Mouse (Mus musculus): ENCODE data around the gene Trappc4. TPM values are rescaled to one million over a fixed set of nuclear protein-coding genes. Genes with fewer than 3 reads are reported as not detected.
"Not testable (repeated sequence)": the region's sequence is repeated elsewhere in the genome, so short reads cannot be mapped to it uniquely, and the experiment has no call there.

The Trappc4 gene
- polyA plus RNA-seq, 1 experiment from 2014 or later, result 133 TPM

DNA sequence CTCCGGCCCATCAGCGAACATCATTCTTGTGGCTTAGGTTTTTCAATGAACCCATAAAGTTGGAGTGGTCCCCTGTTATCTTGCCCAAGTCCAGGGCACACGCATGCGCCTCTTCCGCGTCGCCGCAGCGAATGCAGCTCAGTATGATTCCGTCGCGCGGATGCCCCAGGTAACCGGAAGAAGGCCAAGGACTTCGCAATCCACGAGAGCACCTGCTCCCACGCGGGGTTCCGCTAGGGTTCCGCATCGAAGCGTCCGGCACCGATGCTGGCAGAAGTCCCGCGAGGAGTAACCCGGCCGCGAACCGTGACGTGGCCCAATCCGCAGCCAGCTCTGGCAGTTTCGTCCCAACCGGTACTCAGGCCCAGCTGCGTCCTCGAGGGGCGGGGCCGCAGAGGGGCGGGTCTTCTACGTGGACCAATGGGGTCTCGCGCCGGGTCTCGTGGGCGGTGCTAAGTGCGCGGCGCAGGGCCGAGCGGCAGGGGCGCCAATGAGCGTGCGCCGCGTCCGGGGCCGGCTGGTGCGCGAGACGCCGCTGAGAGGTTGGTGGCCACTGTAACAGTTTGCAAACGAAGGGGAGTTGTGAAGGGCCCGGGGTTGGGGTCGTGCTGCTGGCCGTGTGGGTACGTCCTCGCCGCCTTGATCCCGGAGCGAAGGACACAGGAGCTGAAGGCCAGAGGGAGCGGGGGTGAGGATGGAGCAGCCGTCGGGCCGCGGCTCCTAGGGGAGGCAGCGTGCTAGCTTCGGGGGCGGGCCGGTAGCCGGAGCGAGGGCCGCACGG lies 28.2 kb downstream of the Trappc4 start, which contains the start of gene Hyou1:
TSS of gene Hyou1 (plus strand) at position 437 of the 781 bp plus-strand sequence.
- Histone ChIP-seq H3K27ac (replicated peaks; ENCODE audit: low read depth, low read length) (peak within 1 kb of the TSS; percentile 88), H3K4me3 (ENCODE audit: low read depth, low read length) (peak within 1 kb of the TSS; percentile 95), H3K4me2 (ENCODE audit: low read depth, low read length) (peak within 1 kb of the TSS; percentile 96), H3K9me3 (ENCODE audit: control insufficient read depth, low read length) (no peaks in the 10 kb centered on the region), H3K36me3 (ENCODE audit: control insufficient read depth, insufficient read depth, low read length) (peaks cover 38% of the 10 kb centered on the region), H3K27me3 (replicated peaks; ENCODE audit: control insufficient read depth, insufficient read depth, low read length) (no peaks in the 10 kb centered on the region), H3K9ac (ENCODE audit: low read depth, low read length) (peak within 1 kb of the TSS; percentile 97), H3K4me1 (ENCODE audit: control insufficient read depth, insufficient read depth, low read length) (peaks cover 13% of the 10 kb centered on the region)
- ATAC-seq (ENCODE audit: low read depth) (peak; percentile 98), DNase-seq (ENCODE audit: low spot score) (peak; percentile 98)
- WGBS, result under 1% methylated on average over 69 of the region's 83 CpGs

GRCm38 (mm10) chr9:44378153-44378730 lies 29.2 kb downstream of the Trappc4 start:
- Histone ChIP-seq H3K9ac (ENCODE audit: low read depth, low read length) (peak overlapping the region; percentile 97), H3K27me3 (replicated peaks; ENCODE audit: control insufficient read depth, insufficient read depth, low read length) (no peaks in the 10 kb centered on the region), H3K4me2 (ENCODE audit: low read depth, low read length) (peak overlapping the region; percentile 66), H3K4me1 (ENCODE audit: control insufficient read depth, insufficient read depth, low read length) (peaks cover 13% of the 10 kb centered on the region), H3K9me3 (ENCODE audit: control insufficient read depth, low read length) (no peaks in the 10 kb centered on the region), H3K27ac (replicated peaks; ENCODE audit: low read depth, low read length) (no peak overlapping the region; the same call in 1 of the 2 replicates), H3K36me3 (ENCODE audit: control insufficient read depth, insufficient read depth, low read length) (peaks cover 28% of the 10 kb centered on the region), H3K4me3 (ENCODE audit: low read depth, low read length) (peak overlapping the region; percentile 95)
- no peak for DNase-seq (ENCODE audit: low spot score)
- no peak for ATAC-seq (ENCODE audit: low read depth)
- WGBS, result 92% methylated on average over 5 of the region's 5 CpGs

DNA sequence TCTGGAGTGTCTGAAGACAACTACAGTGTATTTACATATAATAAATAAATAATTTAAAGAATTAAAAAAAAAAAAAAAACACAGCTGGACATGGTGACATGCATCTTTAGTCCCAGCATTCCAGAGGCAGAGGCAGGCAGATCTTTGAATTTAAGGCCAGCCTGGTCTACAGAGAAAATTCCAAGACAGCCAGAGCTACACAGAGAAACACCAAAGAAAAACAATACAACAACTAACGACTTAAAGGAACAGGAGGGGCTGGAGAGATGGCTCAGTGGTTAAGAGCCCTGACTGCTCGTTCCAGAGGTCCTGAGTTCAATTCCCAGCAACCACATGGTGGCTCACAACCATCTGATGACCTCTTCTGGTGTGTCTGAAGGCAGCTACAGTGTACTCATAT lies 30.1 kb downstream of the Trappc4 start:
- ATAC-seq (ENCODE audit: low read depth); H3K9ac ChIP-seq (ENCODE audit: low read depth, low read length); DNase-seq (ENCODE audit: low spot score); H3K27ac ChIP-seq (replicated peaks; ENCODE audit: low read depth, low read length); H3K4me3 ChIP-seq (ENCODE audit: low read depth, low read length); H3K4me2 ChIP-seq (ENCODE audit: low read depth, low read length); H3K27me3 ChIP-seq (replicated peaks; ENCODE audit: control insufficient read depth, insufficient read depth, low read length); H3K9me3 ChIP-seq (ENCODE audit: control insufficient read depth, low read length): not testable (repeated sequence)
- WGBS, result 85% methylated on average over 2 of the region's 2 CpGs
- H3K36me3 ChIP-seq (ENCODE audit: control insufficient read depth, insufficient read depth, low read length), result peaks cover 18% of the 10 kb centered on the region
- peaks cover 13% of the 10 kb centered on the region for H3K4me1 ChIP-seq (ENCODE audit: control insufficient read depth, insufficient read depth, low read length)

DNA sequence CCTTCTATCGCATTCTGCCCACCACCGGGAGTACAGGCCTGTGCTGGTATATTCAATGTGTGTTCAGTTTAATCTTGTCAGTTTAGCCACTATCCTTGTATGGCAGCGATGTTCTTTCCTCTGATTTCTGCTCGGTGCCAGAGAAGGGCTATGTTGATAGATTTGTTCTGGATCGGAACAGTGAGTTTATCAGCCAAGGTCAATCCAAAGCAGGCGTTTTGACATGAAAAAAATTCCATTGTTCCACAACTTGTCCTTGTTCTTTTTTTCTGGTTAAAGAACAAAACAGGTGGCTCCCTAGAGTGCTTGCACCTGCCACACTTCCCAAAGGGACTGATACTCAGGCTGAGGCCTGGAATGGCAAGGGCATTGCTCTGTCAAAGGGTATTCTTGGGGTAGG lies 31.3 kb downstream of the Trappc4 start:
- Histone ChIP-seq H3K27me3 (replicated peaks; ENCODE audit: control insufficient read depth, insufficient read depth, low read length) (no peaks in the 10 kb centered on the region), H3K9me3 (ENCODE audit: control insufficient read depth, low read length) (no peaks in the 10 kb centered on the region), H3K27ac (replicated peaks; ENCODE audit: low read depth, low read length) (no peak overlapping the region), H3K36me3 (ENCODE audit: control insufficient read depth, insufficient read depth, low read length) (peaks cover 7% of the 10 kb centered on the region), H3K9ac (ENCODE audit: low read depth, low read length) (no peak overlapping the region), H3K4me1 (ENCODE audit: control insufficient read depth, insufficient read depth, low read length) (peaks cover 13% of the 10 kb centered on the region), H3K4me2 (ENCODE audit: low read depth, low read length) (no peak overlapping the region), H3K4me3 (ENCODE audit: low read depth, low read length) (no peak overlapping the region)
- no peak for ATAC-seq (ENCODE audit: low read depth)
- WGBS, result 91% methylated on average over 6 of the region's 6 CpGs
- DNase-seq (ENCODE audit: low spot score), result no peak

DNA sequence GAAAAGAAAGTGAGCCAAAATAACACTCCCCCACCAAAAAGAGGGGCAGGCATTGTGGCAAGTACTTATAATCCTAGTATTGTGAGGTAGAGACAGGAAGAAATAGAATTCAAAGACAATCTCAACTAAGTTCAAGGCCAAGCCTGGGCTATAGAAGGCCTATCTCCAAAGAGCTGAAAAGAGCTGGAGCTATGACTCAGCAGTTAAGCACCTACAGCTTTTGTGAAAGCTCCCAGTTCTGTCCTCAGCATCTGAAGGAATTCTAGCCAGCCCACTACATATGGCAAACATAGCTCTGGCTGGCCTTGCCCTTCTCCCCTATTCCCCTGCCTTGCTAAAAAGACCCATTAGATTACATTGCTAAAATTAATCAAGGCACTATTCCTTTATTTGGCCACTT lies 34.0 kb downstream of the Trappc4 start:
- H3K4me2 ChIP-seq (ENCODE audit: low read depth, low read length), result no peak overlapping the region
- no peak overlapping the region for H3K27ac ChIP-seq (replicated peaks; ENCODE audit: low read depth, low read length)
- ATAC-seq (ENCODE audit: low read depth), result no peak
- H3K9ac ChIP-seq (ENCODE audit: low read depth, low read length), result no peak overlapping the region
- H3K9me3 ChIP-seq (ENCODE audit: control insufficient read depth, low read length), result no peaks in the 10 kb centered on the region
- DNase-seq (ENCODE audit: low spot score), result no peak
- H3K4me3 ChIP-seq (ENCODE audit: low read depth, low read length), result no peak overlapping the region
- H3K4me1 ChIP-seq (ENCODE audit: control insufficient read depth, insufficient read depth, low read length), result no peaks in the 10 kb centered on the region
- no peaks in the 10 kb centered on the region for H3K27me3 ChIP-seq (replicated peaks; ENCODE audit: control insufficient read depth, insufficient read depth, low read length)
- no peaks in the 10 kb centered on the region for H3K36me3 ChIP-seq (ENCODE audit: control insufficient read depth, insufficient read depth, low read length)

- H3K4me2 ChIP-seq (ENCODE audit: low read depth, low read length), result no peak overlapping the region
- WGBS, result 61% methylated on average over 3 of the region's 3 CpGs
- ATAC-seq (ENCODE audit: low read depth), result no peak
- H3K27me3 ChIP-seq (replicated peaks; ENCODE audit: control insufficient read depth, insufficient read depth, low read length), result no peaks in the 10 kb centered on the region
- H3K4me3 ChIP-seq (ENCODE audit: low read depth, low read length), result no peak overlapping the region
- no peak overlapping the region for H3K9ac ChIP-seq (ENCODE audit: low read depth, low read length)
- no peak for DNase-seq (ENCODE audit: low spot score)
- no peaks in the 10 kb centered on the region for H3K9me3 ChIP-seq (ENCODE audit: control insufficient read depth, low read length)
- peaks cover 5% of the 10 kb centered on the region; the same call in 1 of the 2 replicates for H3K4me1 ChIP-seq (ENCODE audit: control insufficient read depth, insufficient read depth, low read length)
- H3K36me3 ChIP-seq (ENCODE audit: control insufficient read depth, insufficient read depth, low read length), result peaks cover 5% of the 10 kb centered on the region
- no peak overlapping the region for H3K27ac ChIP-seq (replicated peaks; ENCODE audit: low read depth, low read length)
Observed at GRCm38 (mm10) chr9:44364480-44364879, 42.9 kb downstream of the Trappc4 start.

DNA sequence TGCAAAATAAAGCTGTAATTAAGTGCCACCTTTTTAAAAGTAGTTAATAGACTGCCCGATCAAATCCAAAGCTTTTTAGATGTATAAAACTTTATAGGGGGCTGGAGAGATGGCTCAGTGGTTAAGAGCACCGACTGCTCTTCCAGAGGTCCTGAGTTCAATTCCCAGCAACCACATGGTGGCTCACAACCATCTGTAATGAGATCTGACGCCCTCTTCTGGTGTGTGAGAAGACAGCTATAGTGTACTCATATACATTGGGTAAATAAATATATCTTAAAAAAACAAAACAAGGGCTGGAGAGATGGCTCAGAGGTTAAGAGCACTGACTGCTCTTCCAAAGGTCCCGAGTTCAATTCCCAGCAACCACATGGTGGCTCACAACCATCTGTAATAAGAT lies 45.5 kb downstream of the Trappc4 start:
- H3K4me2 ChIP-seq (ENCODE audit: low read depth, low read length), result peak overlapping the region; percentile 59
- WGBS, result 48% methylated on average over 4 of the region's 4 CpGs
- DNase-seq (ENCODE audit: low spot score); H3K9me3 ChIP-seq (ENCODE audit: control insufficient read depth, low read length); ATAC-seq (ENCODE audit: low read depth); H3K4me1 ChIP-seq (ENCODE audit: control insufficient read depth, insufficient read depth, low read length); H3K27me3 ChIP-seq (replicated peaks; ENCODE audit: control insufficient read depth, insufficient read depth, low read length): not testable (repeated sequence)
- H3K9ac ChIP-seq (ENCODE audit: low read depth, low read length), result peak overlapping the region; percentile 90
- peaks cover 23% of the 10 kb centered on the region for H3K36me3 ChIP-seq (ENCODE audit: control insufficient read depth, insufficient read depth, low read length)
- peak overlapping the region; percentile 61 for H3K27ac ChIP-seq (replicated peaks; ENCODE audit: low read depth, low read length)
- H3K4me3 ChIP-seq (ENCODE audit: low read depth, low read length), result peak overlapping the region; percentile 91

- no peaks in the 10 kb centered on the region for H3K9me3 ChIP-seq (ENCODE audit: control insufficient read depth, low read length)
- WGBS, result under 1% methylated on average over 41 of the region's 44 CpGs
Observed at GRCm38 (mm10) chr9:44361190-44361917, 46.0 kb downstream of the Trappc4 start, which contains the start of gene Vps11. Vps11 (minus strand) TSS chr9:44361670.

More at GRCm38 (mm10) chr9:44361190-44361917, 46.0 kb downstream of the Trappc4 start, which contains the start of gene Vps11:
- peaks cover 29% of the 10 kb centered on the region for H3K36me3 ChIP-seq (ENCODE audit: control insufficient read depth, insufficient read depth, low read length)
- peak within 1 kb of the TSS; percentile 90 for H3K9ac ChIP-seq (ENCODE audit: low read depth, low read length)
- H3K27me3 ChIP-seq (replicated peaks; ENCODE audit: control insufficient read depth, insufficient read depth, low read length), result no peaks in the 10 kb centered on the region
- ATAC-seq (ENCODE audit: low read depth), result peak; percentile 94
- peak within 1 kb of the TSS; percentile 59 for H3K4me2 ChIP-seq (ENCODE audit: low read depth, low read length)
- H3K27ac ChIP-seq (replicated peaks; ENCODE audit: low read depth, low read length), result peak within 1 kb of the TSS; percentile 73
- H3K4me3 ChIP-seq (ENCODE audit: low read depth, low read length), result peak within 1 kb of the TSS; percentile 91
- H3K4me1 ChIP-seq (ENCODE audit: control insufficient read depth, insufficient read depth, low read length), result peaks cover 5% of the 10 kb centered on the region; the same call in 1 of the 2 replicates
- peak; percentile 98 for DNase-seq (ENCODE audit: low spot score)

Data from embryonic facial prominence, embryonic 14.5 days (tissue).